Mouse (Mus musculus) stomach, postnatal 0 days (tissue): ENCODE measurements at regions not wholly inside any gene's neighbourhood (a gene's known extent, or its start where the extent isn't known, plus 50 kb on each side); places are given as distances from the start of the nearest gene placed in this dataset.

Source experiments
- CTCF ChIP-seq: IDR thresholded peaks from 2 replicates; pipeline ENCODE4 v1.5.1; 2016; ENCODE audit warnings: antibody characterized with exemption, low read depth, mild to moderate bottlenecking, moderate library complexity
- EP300 ChIP-seq: optimal IDR thresholded peaks from 2 replicates; pipeline ENCODE3; 2016; ENCODE audit warnings: antibody characterized with exemption

- TF ChIP-seq EP300 (no peak), CTCF (no peak)
Observed at GRCm38 (mm10) chr8:6922467-6922866, 1738.6 kb downstream of the Efnb2 start.
